Mouse (Mus musculus): ENCODE results near the gene Ret.

Ret gene

GRCm38 (mm10) chr6:118197440-118197975, at the start of gene Ret:
TSS of gene Ret (minus strand) at chr6:118197718.
- peak in 1 of 2 experiments; percentile 15 for DNase-seq (ENCODE audit: low spot score in 2 of 2)

- no peak for DNase-seq (ENCODE audit: low spot score in 2 of 2)
These were observed 49.6 kb upstream of the Ret start for GRCm38 (mm10) chr6:118247161-118247560.

- DNase-seq (ENCODE audit: low spot score in 2 of 2), result no peak
These were observed 46.6 kb upstream of the Ret start for GRCm38 (mm10) chr6:118244106-118244505.

- DNase-seq (ENCODE audit: low spot score in 2 of 2), result no peak
These were observed 45.4 kb upstream of the Ret start for GRCm38 (mm10) chr6:118242941-118243340.

- DNase-seq (ENCODE audit: low spot score in 2 of 2), result no peak
These were observed 28.6 kb upstream of the Ret start for GRCm38 (mm10) chr6:118226072-118226471.

- DNase-seq (ENCODE audit: low spot score in 2 of 2), result no peak
These were observed 25.0 kb upstream of the Ret start for GRCm38 (mm10) chr6:118222471-118222870.

- no peak for DNase-seq (ENCODE audit: low spot score in 2 of 2)
These were observed 18.2 kb upstream of the Ret start for GRCm38 (mm10) chr6:118215676-118216075.

GRCm38 (mm10) chr6:118208326-118208725, 10.8 kb upstream of the Ret start:
- DNase-seq (ENCODE audit: low spot score in 2 of 2), result no peak

- peak in 1 of 2 experiments; percentile 27 for DNase-seq (ENCODE audit: low spot score in 2 of 2)
These were observed 8.9 kb upstream of the Ret start for GRCm38 (mm10) chr6:118206386-118206785.

GRCm38 (mm10) chr6:118205176-118205890, 7.8 kb upstream of the Ret start:
- peak; percentile 73 to 80 for DNase-seq (ENCODE audit: low spot score in 2 of 2)

GRCm38 (mm10) chr6:118204112-118204511, 6.6 kb upstream of the Ret start:
- DNase-seq (ENCODE audit: low spot score in 2 of 2), result no peak

GRCm38 (mm10) chr6:118196751-118197439, 623 bp downstream of the Ret start:
- peak; percentile 27 to 29 for DNase-seq (ENCODE audit: low spot score in 2 of 2)

- DNase-seq (ENCODE audit: low spot score in 2 of 2), result peak; percentile 22 to 53
These were observed 2.4 kb downstream of the Ret start for GRCm38 (mm10) chr6:118195108-118195507.

GRCm38 (mm10) chr6:118192882-118193281, 4.6 kb downstream of the Ret start:
- no peak for DNase-seq (ENCODE audit: low spot score in 2 of 2)

- DNase-seq (ENCODE audit: low spot score in 2 of 2), result no peak
These were observed 5.3 kb downstream of the Ret start for GRCm38 (mm10) chr6:118192199-118192598.

- DNase-seq (ENCODE audit: low spot score in 2 of 2), result no peak
These were observed 7.8 kb downstream of the Ret start for GRCm38 (mm10) chr6:118189764-118190163.

- DNase-seq (ENCODE audit: low spot score in 2 of 2), result no peak
These were observed 8.9 kb downstream of the Ret start for GRCm38 (mm10) chr6:118188599-118188998.

- no peak for DNase-seq (ENCODE audit: low spot score in 2 of 2)
These were observed 10.3 kb downstream of the Ret start for GRCm38 (mm10) chr6:118187285-118187641.

GRCm38 (mm10) chr6:118186620-118187284, 10.8 kb downstream of the Ret start:
- no peak for DNase-seq (ENCODE audit: low spot score in 2 of 2)

- no peak for DNase-seq (ENCODE audit: low spot score in 2 of 2)
These were observed 13.4 kb downstream of the Ret start for GRCm38 (mm10) chr6:118184126-118184525.

GRCm38 (mm10) chr6:118180085-118180423, 17.5 kb downstream of the Ret start:
- DNase-seq (ENCODE audit: low spot score in 2 of 2), result no peak

- DNase-seq (ENCODE audit: low spot score in 2 of 2), result peak; percentile 54 to 77
These were observed 18.0 kb downstream of the Ret start for GRCm38 (mm10) chr6:118179316-118180084.

All from heart, adult 9 months (tissue).